Mouse (Mus musculus): ENCODE measurements around the gene Slc1a2.

- TF ChIP-seq CTCF (conservative IDR thresholded peaks at IDR 0.05; ENCODE audit: low read length) (no peak), NANOG (IDR thresholded peaks at IDR 0.05; ENCODE audit: borderline replicate concordance, low read length) (no peak), POU5F1 (IDR thresholded peaks at IDR 0.05; ENCODE audit: borderline replicate concordance, low read length) (no peak)
These were observed 173.1 kb downstream of the Slc1a2 start for GRCm38 (mm10) chr2:102831547-102831946.
